Mouse (Mus musculus): ENCODE measurements around the gene Aif1. TPM values are rescaled to one million over a fixed set of nuclear protein-coding genes. Genes with fewer than 3 reads are reported as not detected.
A peak's percentile ranks its signal among the peaks of the same experiment; 100 is the strongest.

Gene Aif1
- total RNA-seq, 2 experiments from 2014 or later = 3.3 to 28.1 TPM

DNA sequence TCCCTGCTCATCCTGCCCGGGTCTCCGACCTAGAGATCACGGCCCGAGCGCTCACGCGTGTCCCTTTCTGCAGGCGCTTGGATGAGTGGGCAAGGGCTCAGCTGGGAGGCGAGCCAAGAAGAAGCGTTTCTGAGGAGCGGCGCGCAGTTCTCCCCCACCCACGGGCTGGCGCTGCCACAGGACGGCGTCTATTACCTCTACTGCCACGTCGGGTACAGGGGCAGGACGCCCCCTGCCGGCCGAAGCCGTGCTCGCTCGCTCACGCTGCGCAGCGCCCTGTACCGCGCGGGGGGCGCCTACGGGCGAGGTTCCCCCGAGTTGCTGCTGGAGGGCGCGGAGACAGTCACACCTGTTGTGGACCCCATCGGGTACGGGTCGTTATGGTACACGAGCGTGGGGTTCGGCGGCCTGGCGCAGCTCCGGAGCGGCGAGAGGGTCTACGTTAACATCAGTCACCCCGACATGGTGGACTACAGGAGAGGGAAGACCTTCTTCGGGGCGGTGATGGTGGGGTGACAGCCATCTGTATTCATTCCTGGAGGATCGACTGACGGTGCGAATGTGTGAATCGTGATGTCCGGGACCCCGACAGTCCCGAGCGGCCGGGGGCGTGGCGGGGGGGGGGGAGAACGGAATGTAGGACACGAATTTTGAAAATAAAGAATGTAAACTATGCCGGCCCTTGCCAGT lies 19.9 kb upstream of the Aif1 start:
- ATAC-seq (replicated peaks; ENCODE audit: low FRiP score, poor library complexity, severe bottlenecking) = peak; percentile 75; the same call in 1 of the 2 replicates

DNA sequence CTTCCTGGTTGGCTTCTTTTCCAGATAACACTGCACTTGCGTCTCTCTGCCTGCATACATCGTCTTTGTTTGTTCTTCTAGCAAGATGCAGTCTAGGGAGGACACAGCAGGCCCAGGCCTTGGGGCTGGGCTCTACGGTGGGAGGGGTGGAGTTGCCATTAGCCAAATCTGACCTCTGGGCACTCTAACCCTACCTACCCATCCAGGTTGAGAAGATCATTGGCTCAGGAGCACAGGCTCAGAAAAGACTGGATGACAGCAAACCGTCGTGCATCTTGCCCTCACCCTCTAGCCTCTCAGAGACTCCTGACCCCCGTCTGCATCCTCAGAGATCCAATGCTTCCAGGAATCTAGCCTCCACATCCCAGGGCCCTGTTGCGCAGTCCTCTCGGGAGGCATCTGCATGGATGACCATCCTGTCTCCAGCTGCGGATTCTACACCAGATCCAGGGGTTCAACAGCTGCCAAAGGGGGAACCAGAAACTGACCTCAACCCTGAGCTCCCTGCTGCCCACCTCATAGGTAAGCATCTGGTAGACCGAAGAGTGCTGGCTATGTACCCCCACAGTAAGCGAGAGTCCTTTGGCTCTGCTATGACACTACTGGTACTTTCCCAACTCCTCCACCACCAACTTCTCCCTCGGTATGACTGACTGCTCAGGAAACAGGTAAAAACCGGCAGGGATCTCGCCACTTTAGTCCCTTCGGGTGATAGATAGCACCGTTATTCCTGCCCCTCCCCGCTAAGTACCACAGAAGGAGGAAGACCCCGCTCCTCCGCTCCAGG lies 19.2 kb upstream of the Aif1 start:
- ATAC-seq (replicated peaks; ENCODE audit: low FRiP score, poor library complexity, severe bottlenecking) = no peak

DNA sequence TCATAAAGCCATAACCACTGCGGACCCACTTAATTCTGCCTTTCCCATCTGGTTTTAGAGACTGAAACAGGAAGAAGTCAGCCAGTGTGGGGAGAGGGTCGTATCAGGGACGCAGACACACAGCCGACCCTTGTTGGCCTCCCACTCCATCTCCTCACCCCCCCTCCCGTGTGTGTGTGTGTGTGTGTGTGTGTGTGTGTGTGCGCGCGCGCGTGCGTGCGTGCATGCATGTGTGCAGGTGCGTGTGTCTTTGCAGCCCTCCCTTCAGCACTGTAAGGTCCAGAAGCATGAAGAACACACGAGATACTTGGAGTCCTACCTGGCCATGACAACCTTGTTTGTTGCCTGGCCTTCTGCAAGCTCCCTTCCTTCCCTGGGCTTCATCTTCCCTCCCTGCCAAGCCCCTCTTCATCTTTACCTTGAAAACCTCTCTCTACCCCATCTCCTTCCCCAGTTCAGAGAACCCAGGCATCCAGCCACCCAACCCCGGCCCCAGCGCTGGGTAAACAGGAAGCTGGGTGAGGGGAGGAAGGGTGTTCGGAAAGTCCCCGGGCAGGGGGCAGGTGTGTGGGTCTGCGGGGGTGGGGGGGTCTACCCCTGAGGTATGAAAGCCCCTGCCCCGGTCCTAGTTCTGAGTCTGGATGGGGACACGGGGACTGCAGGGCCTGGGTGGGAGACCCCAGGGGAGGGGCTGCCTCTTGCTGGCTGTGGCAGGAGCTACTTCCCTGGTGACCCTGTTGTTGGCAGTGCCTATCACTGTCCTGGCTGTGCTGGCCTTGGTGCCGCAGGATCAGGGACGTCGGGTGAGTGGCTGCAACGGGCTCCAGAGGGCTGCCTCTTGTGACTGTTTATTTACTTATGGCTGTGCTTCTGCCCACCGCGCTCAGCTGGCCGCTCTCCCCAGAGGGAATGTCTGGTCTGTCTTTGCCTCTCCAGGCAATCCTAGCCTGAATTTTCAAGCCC lies 18.3 kb upstream of the Aif1 start, which contains the start of gene Ltb:
TSS of gene Ltb (plus strand) at position 559 of the 963 bp plus-strand sequence.
- ATAC-seq (replicated peaks; ENCODE audit: low FRiP score, poor library complexity, severe bottlenecking) = no peak

DNA sequence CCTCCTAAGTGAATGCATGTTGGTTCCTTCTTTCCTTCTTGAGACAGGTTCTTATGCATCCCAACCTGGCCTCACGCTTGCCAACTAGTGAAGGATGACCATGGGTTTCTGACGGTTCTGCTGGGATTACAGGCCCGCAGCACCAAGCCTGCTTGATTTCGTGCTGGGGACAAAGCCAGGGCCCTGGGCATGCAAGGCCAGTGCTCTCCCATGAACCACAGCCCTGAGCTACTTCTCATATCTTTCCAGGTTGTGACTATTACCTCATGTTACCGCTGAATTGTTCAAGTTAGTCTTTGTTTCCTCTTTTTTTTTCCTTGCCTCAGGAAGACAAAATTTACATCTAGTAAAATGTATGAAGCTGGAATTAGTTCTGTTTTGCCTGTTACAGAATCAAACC lies 17.1 kb upstream of the Aif1 start:
- no peak for ATAC-seq (replicated peaks; ENCODE audit: low FRiP score, poor library complexity, severe bottlenecking)

DNA sequence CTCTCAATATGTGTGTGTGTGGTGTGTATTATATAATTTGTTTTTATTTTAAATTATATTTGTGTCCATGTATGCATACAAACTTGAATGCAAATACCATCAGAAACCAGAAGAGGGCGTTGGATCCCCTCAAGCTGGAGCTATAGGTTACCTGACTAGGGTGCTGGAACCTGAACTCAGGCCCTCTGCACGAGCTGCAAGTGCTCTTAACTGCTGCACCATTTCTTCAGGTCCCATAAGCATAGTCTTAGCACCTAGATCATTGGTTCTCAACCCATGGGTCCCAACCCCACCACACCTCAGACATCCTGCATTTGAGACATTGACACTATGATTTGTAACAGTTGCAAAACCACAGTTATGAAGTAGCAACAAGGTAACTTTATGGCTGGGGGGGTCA lies 15.9 kb upstream of the Aif1 start:
- ATAC-seq (replicated peaks; ENCODE audit: low FRiP score, poor library complexity, severe bottlenecking) = no peak

DNA sequence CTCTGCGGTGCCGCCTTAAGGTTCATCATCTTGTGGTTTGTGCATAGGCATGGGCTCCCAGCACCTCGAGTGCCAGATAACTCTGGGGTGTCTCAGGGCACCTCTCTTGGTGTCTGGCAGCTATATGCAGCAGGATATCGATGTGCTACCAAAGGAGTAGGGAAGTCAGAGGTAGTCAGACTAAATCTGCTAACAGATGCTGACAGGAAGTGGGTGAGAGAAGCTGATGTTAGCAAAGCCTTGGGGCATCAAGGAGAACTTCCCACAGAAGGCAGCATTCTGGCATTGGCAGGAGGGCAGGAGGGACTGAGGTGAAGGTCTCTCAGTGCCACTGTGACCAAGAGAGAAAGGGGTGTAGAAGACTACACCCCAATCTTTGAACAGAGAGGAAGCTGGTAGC lies 14.2 kb upstream of the Aif1 start:
- no peak for ATAC-seq (replicated peaks; ENCODE audit: low FRiP score, poor library complexity, severe bottlenecking)

DNA sequence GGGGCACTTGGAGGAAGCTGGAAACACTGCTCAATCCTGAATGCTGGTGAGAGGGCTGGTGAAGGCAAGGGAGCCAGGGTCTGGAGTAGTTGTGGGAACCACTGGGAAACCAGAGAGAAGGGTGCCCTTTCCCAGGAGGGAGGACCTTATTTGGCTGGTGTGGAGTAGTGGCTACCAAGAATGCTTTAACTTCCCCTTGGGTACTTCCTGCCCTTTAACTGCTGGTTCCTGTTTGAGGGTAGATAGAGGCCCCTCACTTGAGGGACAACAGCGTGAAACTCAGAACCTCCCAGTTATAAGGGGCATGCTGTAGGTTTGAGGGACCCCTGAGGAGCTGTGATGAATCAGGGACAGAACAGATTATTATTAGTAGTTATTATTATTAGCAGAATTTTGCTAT lies 13.3 kb upstream of the Aif1 start:
- ATAC-seq (replicated peaks; ENCODE audit: low FRiP score, poor library complexity, severe bottlenecking) = no peak

DNA sequence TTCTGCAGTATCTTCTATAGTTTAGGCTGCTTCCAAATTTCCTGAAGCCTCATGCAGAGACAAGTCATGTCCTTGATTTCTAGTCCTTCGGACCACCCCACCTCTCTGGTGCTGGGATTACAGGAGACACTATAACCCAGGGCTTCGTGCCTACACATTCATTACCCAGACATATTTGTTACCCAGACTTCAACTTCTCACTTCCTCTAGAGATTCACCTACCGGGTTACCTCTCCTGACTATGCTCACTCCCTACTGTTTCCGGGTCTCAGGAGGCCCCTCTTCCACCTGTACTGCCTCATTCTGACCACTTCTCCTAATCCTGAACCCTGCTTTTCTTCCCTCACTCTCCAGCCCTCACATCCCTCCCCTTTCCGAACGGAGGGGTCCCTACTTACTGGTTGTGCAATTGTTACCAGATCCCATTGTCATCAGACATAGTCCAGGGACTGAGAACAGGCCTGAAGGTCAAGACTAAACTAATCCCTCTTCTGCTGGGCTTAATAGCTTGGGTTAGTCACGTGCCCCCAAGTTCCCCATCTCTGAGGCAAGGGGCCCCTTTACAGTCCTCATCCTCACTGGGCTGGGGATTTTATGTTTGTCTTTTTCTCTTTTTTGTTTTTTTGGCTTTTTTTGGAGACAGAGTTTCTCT lies 12.2 kb upstream of the Aif1 start, which contains the start of gene Lst1:
TSS of gene Lst1 (minus strand) at position 481 of the 652 bp plus-strand sequence.
- ATAC-seq (replicated peaks; ENCODE audit: low FRiP score, poor library complexity, severe bottlenecking) = no peak

DNA sequence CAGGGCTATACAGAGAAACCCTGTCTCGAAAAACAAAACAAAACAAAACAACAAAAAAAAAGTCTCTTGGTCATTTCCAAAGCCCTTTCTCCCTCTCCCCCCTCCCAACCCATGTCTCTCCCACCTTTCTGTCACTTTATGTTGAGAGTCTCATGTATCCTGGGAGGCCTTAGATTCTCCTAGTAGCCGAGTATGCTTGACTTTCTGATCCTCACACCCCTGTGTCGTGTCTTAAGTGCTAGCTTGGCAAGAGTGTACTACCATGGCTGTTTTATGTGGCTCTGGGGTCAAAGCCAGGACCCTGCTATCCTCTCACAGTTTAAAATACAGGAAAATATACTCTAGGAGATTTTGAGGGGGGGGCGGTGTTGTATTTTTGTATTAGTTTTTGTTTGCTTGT lies 11.5 kb upstream of the Aif1 start:
- no peak for ATAC-seq (replicated peaks; ENCODE audit: low FRiP score, poor library complexity, severe bottlenecking)

DNA sequence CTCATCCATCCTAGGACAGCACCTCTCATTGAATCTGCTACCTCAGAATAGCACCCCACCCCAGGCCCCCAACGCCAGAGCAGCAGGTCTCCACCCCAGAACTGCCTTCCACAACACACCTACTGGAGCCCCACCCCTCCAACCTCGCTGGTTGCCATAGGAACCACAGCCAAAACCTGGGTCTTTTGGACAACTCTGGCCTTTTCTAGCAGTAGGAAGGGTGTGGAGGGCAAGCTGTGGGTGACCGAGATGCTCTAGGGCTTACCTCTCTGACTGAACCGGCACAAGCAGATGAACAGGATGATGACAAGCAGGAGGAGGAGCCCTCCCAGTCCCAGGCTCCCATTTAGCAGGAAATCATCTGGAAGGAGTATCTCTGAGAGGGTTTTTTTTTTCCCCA lies 10.8 kb upstream of the Aif1 start:
- ATAC-seq (replicated peaks; ENCODE audit: low FRiP score, poor library complexity, severe bottlenecking) = no peak

DNA sequence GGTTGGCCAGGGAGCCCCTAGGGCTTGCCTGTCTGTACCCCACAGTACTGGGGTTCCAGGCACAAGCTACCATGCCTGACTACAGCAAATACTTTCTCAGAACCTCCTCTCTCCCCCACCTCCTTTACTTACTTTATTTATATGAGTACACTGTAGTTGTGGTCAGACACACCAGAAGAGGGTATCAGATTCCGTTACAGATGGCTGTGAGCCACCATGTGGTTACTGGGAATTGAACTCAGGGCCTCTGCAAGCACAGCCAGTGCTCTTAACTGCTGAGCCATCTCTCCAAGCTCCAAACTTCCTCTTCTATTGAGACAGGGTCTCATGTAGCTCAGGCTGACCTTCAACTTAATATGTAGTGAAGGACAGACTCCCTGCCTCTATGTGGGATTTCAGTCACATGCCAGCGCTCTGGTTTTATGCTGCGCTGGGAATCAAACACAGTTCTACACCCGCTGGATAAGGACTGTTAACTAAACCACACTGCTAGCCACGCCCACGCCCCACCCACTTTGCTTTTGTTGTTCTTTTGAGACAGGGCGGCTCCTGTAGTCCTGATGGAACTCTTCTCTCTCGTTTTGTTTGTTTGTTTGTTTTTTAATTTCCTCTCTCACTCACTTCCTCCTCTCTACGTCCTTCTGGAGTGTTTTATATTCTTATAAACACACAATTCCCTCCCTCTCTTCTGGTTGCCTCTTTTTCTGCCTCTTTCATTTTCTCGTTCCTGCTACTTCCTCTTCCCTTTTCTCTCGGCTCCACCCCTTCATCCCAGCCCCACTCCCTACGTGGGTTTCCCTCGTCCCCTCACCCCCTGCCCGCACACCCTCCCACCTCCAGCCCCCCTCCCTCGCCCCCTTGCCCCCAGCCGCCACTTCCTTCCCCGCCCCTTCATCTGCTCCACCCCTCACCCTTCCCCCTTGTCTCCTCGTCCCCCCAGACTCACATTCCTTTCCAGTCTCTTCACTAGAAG lies 10.1 kb upstream of the Aif1 start:
- ATAC-seq (replicated peaks; ENCODE audit: low FRiP score, poor library complexity, severe bottlenecking) = peak; percentile 56; the same call in 1 of the 2 replicates

DNA sequence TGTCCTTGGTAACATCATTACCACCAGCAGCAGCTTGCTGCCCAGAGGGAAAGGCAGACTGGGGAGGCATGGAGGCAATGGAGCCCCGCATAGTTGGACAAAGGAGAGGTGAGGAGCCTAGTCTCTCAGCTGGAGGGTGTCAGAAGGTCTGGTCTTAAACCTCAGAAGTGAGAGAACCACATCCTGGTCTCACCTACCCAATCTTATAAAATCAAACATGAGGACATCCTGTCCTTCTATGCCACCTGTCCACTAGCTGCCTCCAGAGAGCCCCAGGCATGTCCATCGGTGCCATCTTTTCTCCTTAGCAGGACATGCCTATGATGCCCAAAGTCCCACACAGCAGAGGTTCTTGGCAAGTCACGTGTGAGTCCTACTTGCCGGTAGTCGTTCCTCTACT lies 4.2 kb upstream of the Aif1 start:
- no peak for ATAC-seq (replicated peaks; ENCODE audit: low FRiP score, poor library complexity, severe bottlenecking)

DNA sequence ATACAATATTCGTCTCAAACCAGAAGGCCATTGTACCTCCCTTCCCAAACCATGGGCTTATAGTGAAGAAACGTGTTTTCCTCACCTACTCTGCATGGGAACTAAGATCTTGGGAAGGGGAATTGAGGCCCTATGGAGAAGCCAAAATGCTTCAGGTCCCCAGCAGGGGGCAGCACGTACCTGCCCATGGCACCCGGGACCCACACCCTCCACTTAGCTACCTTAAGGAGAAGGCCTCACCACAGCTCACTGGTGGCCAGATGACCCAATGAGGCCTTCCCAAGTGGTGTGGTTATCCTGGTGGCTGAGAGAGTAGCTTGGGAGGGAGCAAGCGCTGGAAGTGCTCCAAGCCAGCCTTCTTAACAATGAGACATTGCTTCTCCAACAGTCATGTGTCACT lies 2.7 kb upstream of the Aif1 start:
- ATAC-seq (replicated peaks; ENCODE audit: low FRiP score, poor library complexity, severe bottlenecking) = peak; percentile 89

DNA sequence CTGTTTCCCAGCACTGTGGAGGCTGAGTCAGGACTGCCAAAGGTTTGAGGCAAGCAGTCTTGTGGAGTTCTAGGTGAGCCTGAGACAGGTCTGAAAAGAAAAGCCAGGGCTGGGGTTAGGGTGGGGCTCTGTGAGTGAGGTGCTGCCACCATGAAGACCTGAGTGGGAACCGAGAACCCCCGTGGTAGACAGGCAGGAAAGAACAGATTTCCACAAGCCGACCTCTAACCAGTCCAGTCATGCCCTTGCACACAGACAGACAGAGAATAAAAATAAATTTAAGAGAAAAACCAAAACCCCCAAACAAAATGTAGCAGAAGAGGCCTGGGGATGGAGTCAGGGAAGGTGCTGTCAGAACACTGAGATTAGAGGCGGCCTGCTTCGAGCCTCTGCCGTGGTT lies 486 bp downstream of the Aif1 start:
- no peak for ATAC-seq (replicated peaks; ENCODE audit: low FRiP score, poor library complexity, severe bottlenecking)

DNA sequence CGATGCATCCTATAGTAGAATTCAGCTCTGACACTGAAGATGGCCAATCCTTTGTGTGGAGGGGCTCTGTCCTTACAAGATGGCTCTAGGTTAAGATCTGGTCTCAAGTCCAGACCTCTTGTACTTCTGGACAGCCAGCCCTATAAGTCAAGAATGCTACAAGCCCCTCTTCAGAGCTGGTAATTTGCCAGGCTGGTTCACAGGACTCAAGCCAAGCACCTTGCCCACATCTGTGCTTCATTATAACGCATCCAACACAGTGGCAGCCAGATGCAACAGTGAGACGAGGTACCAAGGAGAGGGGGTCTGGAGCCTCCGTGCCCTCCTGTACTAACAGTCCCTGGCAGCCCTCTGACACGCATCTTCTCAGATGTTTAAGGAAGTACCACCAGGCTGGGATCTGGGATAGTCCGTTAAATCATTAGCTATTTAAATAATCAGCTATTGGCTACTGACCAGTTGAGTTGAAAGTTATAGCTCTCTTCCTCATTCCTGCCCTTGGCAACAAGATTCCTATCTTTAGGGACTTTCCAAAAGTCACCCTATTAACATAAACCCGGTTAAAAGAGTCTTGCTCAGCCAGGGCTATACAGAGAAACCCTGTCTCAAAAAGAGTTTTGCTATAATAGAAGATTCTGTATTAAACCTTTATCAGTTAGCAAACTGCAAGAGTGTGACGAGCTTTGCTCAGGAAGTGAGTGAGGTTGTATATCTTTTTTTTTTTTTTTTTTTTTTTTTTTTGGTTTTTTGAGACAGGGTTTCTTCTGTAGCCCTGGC lies 1.5 kb downstream of the Aif1 start:
- no peak for ATAC-seq (replicated peaks; ENCODE audit: low FRiP score, poor library complexity, severe bottlenecking)

DNA sequence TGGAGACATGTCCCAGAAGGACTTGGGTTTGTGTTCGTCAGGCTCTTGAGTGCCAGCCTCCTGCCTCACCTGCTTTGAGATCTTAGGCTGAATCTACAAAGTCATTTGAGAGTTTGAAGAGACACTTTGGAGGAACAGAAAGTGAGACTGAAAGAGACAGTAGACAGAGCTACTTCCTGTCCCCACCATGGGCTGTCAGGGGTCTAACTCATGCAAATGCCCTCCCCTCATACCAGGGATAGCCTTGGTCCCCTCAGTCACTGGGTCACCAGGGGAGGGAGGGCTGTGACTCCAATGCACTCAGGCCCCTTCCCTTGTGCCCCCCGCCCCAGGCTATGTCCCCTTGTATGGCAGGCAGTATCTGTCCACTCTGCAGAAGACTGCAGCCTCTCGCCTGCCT lies 2.5 kb downstream of the Aif1 start:
- no peak for ATAC-seq (replicated peaks; ENCODE audit: low FRiP score, poor library complexity, severe bottlenecking)

DNA sequence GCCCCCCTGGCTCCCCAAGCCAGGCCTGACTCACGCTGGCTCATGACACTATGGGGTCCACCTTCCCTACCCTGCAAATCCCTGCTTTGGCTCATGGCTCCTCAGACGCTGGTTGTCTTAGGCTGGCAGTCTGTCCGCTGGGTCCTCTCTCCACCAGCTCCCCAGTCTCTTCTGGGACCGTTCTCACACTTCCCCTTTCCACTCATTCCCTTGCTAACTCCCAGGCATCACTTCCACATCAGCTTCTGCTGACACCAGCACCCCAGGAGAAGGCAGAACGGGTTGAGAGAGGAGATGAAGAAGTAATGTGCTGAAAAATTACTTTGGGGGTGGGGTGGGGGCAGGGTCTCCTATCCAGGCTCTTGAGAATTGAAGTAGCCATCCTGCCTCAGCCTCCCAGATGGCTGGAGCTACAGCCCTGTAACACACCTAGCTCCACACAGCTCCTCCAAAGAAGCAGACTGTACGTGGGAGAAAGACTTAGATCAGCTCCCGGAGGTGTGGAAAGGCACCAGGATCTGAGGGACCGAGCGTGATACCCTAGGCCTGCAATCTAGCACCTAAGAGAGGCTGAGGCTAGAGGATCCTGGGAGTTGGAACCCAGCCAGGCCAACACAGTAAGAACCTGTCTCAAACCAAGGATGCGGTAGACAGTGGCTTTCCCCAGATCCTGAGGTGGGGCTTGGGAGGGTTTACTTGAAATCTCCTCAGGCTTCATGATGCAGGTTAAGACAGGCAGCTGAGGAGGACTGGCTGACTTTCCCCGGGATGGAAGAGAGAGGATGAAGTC lies 3.2 kb downstream of the Aif1 start:
- no peak for ATAC-seq (replicated peaks; ENCODE audit: low FRiP score, poor library complexity, severe bottlenecking)
